Mouse (Mus musculus): Measurements from ENCODE around the gene Accs. TPM values are rescaled to one million over a fixed set of nuclear protein-coding genes. Genes with fewer than 3 reads are reported as not detected.
A peak's percentile ranks its signal among the peaks of the same experiment; 100 is the strongest.

Gene Accs
- polyA plus RNA-seq, 1 experiment from 2014 or later, result 6.1 TPM

GRCm38 (mm10) chr2:93869107-93869600 lies 19.4 kb upstream of the Accs start, which contains the start of gene Accsl:
Gene Accsl (minus strand): TSS chr2:93869157.
- ATAC-seq, result no peak
- Histone ChIP-seq H3K9ac (ENCODE audit: low read depth, low read length) (no peak within 1 kb of the TSS), H3K4me3 (ENCODE audit: low read length) (no peak within 1 kb of the TSS), H3K27me3 (replicated peaks; ENCODE audit: control insufficient read depth, insufficient read depth, low read length) (no peaks in the 10 kb centered on the region), H3K4me2 (ENCODE audit: low read depth, low read length) (no peak within 1 kb of the TSS), H3K36me3 (ENCODE audit: control insufficient read depth, insufficient read depth, low read length) (no peaks in the 10 kb centered on the region), H3K4me1 (ENCODE audit: control insufficient read depth, insufficient read depth, low read length) (peaks cover 8% of the 10 kb centered on the region; the same call in 1 of the 2 replicates), H3K9me3 (ENCODE audit: control insufficient read depth, low read length) (no peaks in the 10 kb centered on the region), H3K27ac (ENCODE audit: low read length) (no peak within 1 kb of the TSS)
- 64% methylated on average over 7 of the region's 7 CpGs for WGBS

DNA sequence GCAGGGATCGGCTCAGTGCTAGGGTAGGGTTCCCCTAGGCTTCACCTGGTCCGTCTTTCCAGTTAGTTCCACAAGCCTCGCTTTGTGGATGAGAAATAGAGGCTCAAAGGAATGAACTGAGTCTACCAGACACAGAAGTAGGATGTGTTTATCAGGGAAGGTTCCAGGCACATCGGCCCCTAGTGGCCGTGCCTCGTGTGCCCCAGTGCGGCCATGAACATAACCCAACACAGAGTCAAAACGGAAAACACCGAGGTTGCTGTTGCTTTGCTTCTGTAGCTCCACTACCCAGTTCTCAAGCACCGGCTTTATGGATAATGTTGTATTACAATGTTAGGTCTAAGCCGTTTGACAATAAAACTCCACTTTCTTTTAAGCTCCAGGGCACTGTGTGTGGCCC lies 18.8 kb upstream of the Accs start:
- Histone ChIP-seq H3K27ac (ENCODE audit: low read length) (no peak overlapping the region), H3K36me3 (ENCODE audit: control insufficient read depth, insufficient read depth, low read length) (no peaks in the 10 kb centered on the region), H3K4me3 (ENCODE audit: low read length) (no peak overlapping the region), H3K4me2 (ENCODE audit: low read depth, low read length) (no peak overlapping the region), H3K4me1 (ENCODE audit: control insufficient read depth, insufficient read depth, low read length) (peaks cover 3% of the 10 kb centered on the region; the same call in 1 of the 2 replicates), H3K27me3 (replicated peaks; ENCODE audit: control insufficient read depth, insufficient read depth, low read length) (no peaks in the 10 kb centered on the region), H3K9me3 (ENCODE audit: control insufficient read depth, low read length) (no peaks in the 10 kb centered on the region), H3K9ac (ENCODE audit: low read depth, low read length) (no peak overlapping the region)
- ATAC-seq, result no peak
- WGBS, result 84% methylated on average over 11 of the region's 11 CpGs

- H3K9me3 ChIP-seq (ENCODE audit: control insufficient read depth, low read length), result no peaks in the 10 kb centered on the region
- no peak overlapping the region for H3K27ac ChIP-seq (ENCODE audit: low read length)
- H3K4me2 ChIP-seq (ENCODE audit: low read depth, low read length), result no peak overlapping the region
- no peaks in the 10 kb centered on the region for H3K4me1 ChIP-seq (ENCODE audit: control insufficient read depth, insufficient read depth, low read length)
- H3K27me3 ChIP-seq (replicated peaks; ENCODE audit: control insufficient read depth, insufficient read depth, low read length), result no peaks in the 10 kb centered on the region
- ATAC-seq, result no peak
- H3K4me3 ChIP-seq (ENCODE audit: low read length), result no peak overlapping the region
- H3K36me3 ChIP-seq (ENCODE audit: control insufficient read depth, insufficient read depth, low read length), result no peaks in the 10 kb centered on the region
- 73% methylated on average over 4 of the region's 4 CpGs for WGBS
- H3K9ac ChIP-seq (ENCODE audit: low read depth, low read length), result no peak overlapping the region
Observed at GRCm38 (mm10) chr2:93863229-93863628, 13.5 kb upstream of the Accs start.

DNA sequence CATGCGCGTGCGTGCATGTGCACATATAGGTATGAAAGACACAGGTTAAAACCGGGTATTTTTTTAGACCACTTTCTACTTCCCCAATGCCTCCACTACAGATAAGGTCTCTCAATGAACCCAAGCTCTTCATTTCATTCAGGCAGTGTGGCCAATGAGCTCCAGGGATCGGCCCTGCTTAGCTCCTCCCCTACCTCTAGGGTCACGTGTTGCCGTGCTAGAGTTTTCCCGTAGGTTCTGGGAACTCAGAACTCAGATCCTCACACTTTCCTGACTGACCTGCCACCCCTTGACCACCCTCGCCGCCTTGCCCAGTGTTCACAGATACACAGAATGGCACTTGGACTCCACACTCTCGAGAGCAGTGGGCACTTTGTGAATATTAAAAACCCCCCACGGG lies 9.1 kb upstream of the Accs start:
- ATAC-seq, result no peak

GRCm38 (mm10) chr2:93851303-93851702 lies 1.6 kb upstream of the Accs start:
- Histone ChIP-seq H3K9ac (ENCODE audit: low read depth, low read length) (no peak overlapping the region), H3K4me2 (ENCODE audit: low read depth, low read length) (no peak overlapping the region), H3K36me3 (ENCODE audit: control insufficient read depth, insufficient read depth, low read length) (no peaks in the 10 kb centered on the region), H3K4me3 (ENCODE audit: low read length) (no peak overlapping the region), H3K9me3 (ENCODE audit: control insufficient read depth, low read length) (no peaks in the 10 kb centered on the region), H3K27ac (ENCODE audit: low read length) (no peak overlapping the region), H3K27me3 (replicated peaks; ENCODE audit: control insufficient read depth, insufficient read depth, low read length) (no peaks in the 10 kb centered on the region), H3K4me1 (ENCODE audit: control insufficient read depth, insufficient read depth, low read length) (peaks cover 9% of the 10 kb centered on the region)
- WGBS, result 91% methylated on average over 1 of the region's 1 CpGs
- ATAC-seq, result no peak

More for the DNA sequence above, 9.1 kb upstream of the Accs start:
- no peaks in the 10 kb centered on the region for H3K36me3 ChIP-seq (ENCODE audit: control insufficient read depth, insufficient read depth, low read length)
- H3K4me1 ChIP-seq (ENCODE audit: control insufficient read depth, insufficient read depth, low read length), result no peaks in the 10 kb centered on the region
- H3K4me2 ChIP-seq (ENCODE audit: low read depth, low read length), result no peak overlapping the region
- H3K9me3 ChIP-seq (ENCODE audit: control insufficient read depth, low read length), result no peaks in the 10 kb centered on the region
- WGBS, result 73% methylated on average over 12 of the region's 12 CpGs
- H3K27me3 ChIP-seq (replicated peaks; ENCODE audit: control insufficient read depth, insufficient read depth, low read length), result no peaks in the 10 kb centered on the region
- H3K9ac ChIP-seq (ENCODE audit: low read depth, low read length), result no peak overlapping the region
- H3K27ac ChIP-seq (ENCODE audit: low read length), result no peak overlapping the region
- H3K4me3 ChIP-seq (ENCODE audit: low read length), result no peak overlapping the region

- no peaks in the 10 kb centered on the region for H3K36me3 ChIP-seq (ENCODE audit: control insufficient read depth, insufficient read depth, low read length)
- peak overlapping the region; percentile 9; the same call in 1 of the 2 replicates for H3K4me3 ChIP-seq (ENCODE audit: low read length)
- no peak overlapping the region for H3K9ac ChIP-seq (ENCODE audit: low read depth, low read length)
- ATAC-seq, result peak; percentile 17; the same call in 1 of the 2 replicates
- H3K4me1 ChIP-seq (ENCODE audit: control insufficient read depth, insufficient read depth, low read length), result peaks cover 9% of the 10 kb centered on the region
- no peaks in the 10 kb centered on the region for H3K9me3 ChIP-seq (ENCODE audit: control insufficient read depth, low read length)
- no peak overlapping the region for H3K27ac ChIP-seq (ENCODE audit: low read length)
- no peaks in the 10 kb centered on the region for H3K27me3 ChIP-seq (replicated peaks; ENCODE audit: control insufficient read depth, insufficient read depth, low read length)
- peak overlapping the region; percentile 93 for H3K4me2 ChIP-seq (ENCODE audit: low read depth, low read length)
- 37% methylated on average over 13 of the region's 13 CpGs for WGBS
Observed at GRCm38 (mm10) chr2:93850317-93850944, 688 bp upstream of the Accs start.

DNA sequence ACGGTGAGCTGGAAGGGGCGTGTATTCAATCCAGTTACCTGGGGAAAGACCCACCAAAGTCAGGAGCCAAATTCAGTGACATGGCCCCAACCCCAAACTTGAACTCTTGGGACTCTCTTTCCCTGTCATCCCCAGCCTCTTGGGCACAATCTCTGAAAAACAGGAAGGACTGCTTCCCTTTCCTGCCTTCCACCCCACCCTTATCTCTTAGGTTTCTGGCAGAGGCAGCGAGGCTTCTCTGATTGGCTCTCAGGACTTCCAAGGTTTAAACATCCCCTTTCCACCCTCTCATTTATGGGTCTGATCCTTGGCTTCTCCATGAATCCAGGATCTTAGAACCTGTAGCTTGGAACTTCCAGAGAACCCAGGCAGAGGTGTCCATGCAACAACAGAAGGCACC lies 8.4 kb downstream of the Accs start:
- Histone ChIP-seq H3K36me3 (ENCODE audit: control insufficient read depth, insufficient read depth, low read length) (peaks cover 14% of the 10 kb centered on the region), H3K27ac (ENCODE audit: low read length) (no peak overlapping the region), H3K4me1 (ENCODE audit: control insufficient read depth, insufficient read depth, low read length) (no peaks in the 10 kb centered on the region), H3K4me2 (ENCODE audit: low read depth, low read length) (no peak overlapping the region), H3K27me3 (replicated peaks; ENCODE audit: control insufficient read depth, insufficient read depth, low read length) (no peaks in the 10 kb centered on the region), H3K9me3 (ENCODE audit: control insufficient read depth, low read length) (no peaks in the 10 kb centered on the region), H3K4me3 (ENCODE audit: low read length) (no peak overlapping the region), H3K9ac (ENCODE audit: low read depth, low read length) (no peak overlapping the region)
- WGBS, result 93% methylated on average over 3 of the region's 3 CpGs
- no peak for ATAC-seq

- Histone ChIP-seq H3K4me3 (ENCODE audit: low read length) (no peak overlapping the region), H3K4me2 (ENCODE audit: low read depth, low read length) (no peak overlapping the region), H3K36me3 (ENCODE audit: control insufficient read depth, insufficient read depth, low read length) (peaks cover 14% of the 10 kb centered on the region), H3K9ac (ENCODE audit: low read depth, low read length) (no peak overlapping the region), H3K4me1 (ENCODE audit: control insufficient read depth, insufficient read depth, low read length) (no peaks in the 10 kb centered on the region), H3K27ac (ENCODE audit: low read length) (no peak overlapping the region), H3K27me3 (replicated peaks; ENCODE audit: control insufficient read depth, insufficient read depth, low read length) (no peaks in the 10 kb centered on the region), H3K9me3 (ENCODE audit: control insufficient read depth, low read length) (no peaks in the 10 kb centered on the region)
- ATAC-seq, result no peak
- 75% methylated on average over 6 of the region's 6 CpGs for WGBS
Observed at GRCm38 (mm10) chr2:93840109-93840508, 9.6 kb downstream of the Accs start.

- no peaks in the 10 kb centered on the region for H3K4me1 ChIP-seq (ENCODE audit: control insufficient read depth, insufficient read depth, low read length)
- ATAC-seq, result no peak
- no peak overlapping the region for H3K27ac ChIP-seq (ENCODE audit: low read length)
- no peak overlapping the region for H3K4me3 ChIP-seq (ENCODE audit: low read length)
- H3K9me3 ChIP-seq (ENCODE audit: control insufficient read depth, low read length), result no peaks in the 10 kb centered on the region
- no peak overlapping the region for H3K4me2 ChIP-seq (ENCODE audit: low read depth, low read length)
- WGBS, result 93% methylated on average over 4 of the region's 4 CpGs
- no peaks in the 10 kb centered on the region for H3K27me3 ChIP-seq (replicated peaks; ENCODE audit: control insufficient read depth, insufficient read depth, low read length)
- no peak overlapping the region for H3K9ac ChIP-seq (ENCODE audit: low read depth, low read length)
- H3K36me3 ChIP-seq (ENCODE audit: control insufficient read depth, insufficient read depth, low read length), result peaks cover 8% of the 10 kb centered on the region
Observed at GRCm38 (mm10) chr2:93838931-93839330, 10.8 kb downstream of the Accs start.
